Mouse (Mus musculus) heart, postnatal 0 days (tissue): ENCODE measurements around the gene Chic2. TPM values are rescaled to one million over a fixed set of nuclear protein-coding genes. Genes with fewer than 3 reads are reported as not detected.

Experiments used
- ATAC-seq: fragments of 200-750 bp; cut with Nextera tagmentation; 2 replicates; pipeline ENCODE4 v1.8.0; 2017; ENCODE audit warnings: low read depth, moderate number of reproducible peaks, moderate library complexity; ENCODE audit not compliant: insufficient read depth
- DNase-seq: peaks from one replicate; pipeline ENCODE4 v3.0.0-alpha.2; 2016; ENCODE audit warnings: low spot score
- H3K27ac ChIP-seq: fragments of 300-500 bp; sonication (generic); 2 replicates; pipeline ENCODE4 v1.5.1; 2014; ENCODE audit warnings: low read depth, mild to moderate bottlenecking
- H3K27me3 ChIP-seq: fragments of 300-500 bp; sonication (generic); 2 replicates; pipeline ENCODE4 v1.6.1; 2014; ENCODE audit warnings: low read length, mixed read lengths; ENCODE audit not compliant: control insufficient read depth, insufficient read depth
- H3K36me3 ChIP-seq: fragments of 300-500 bp; sonication (generic); replicated peaks from 2 replicates; pipeline ENCODE4 v1.6.1; 2014; ENCODE audit warnings: low read length, mixed read lengths; ENCODE audit not compliant: control insufficient read depth, insufficient read depth
- H3K4me1 ChIP-seq: fragments of 300-500 bp; sonication (generic); 2 replicates; pipeline ENCODE4 v1.6.1; 2014; ENCODE audit warnings: antibody characterized with exemption; ENCODE audit not compliant: control insufficient read depth, insufficient read depth
- H3K4me2 ChIP-seq: fragments of 300-500 bp; sonication (generic); 2 replicates; pipeline ENCODE4 v1.6.1; 2014; ENCODE audit warnings: low read depth, mild to moderate bottlenecking, low read length, moderate library complexity
- H3K4me3 ChIP-seq: fragments of 300-500 bp; sonication (generic); 2 replicates; pipeline ENCODE4 v1.5.1; 2014; ENCODE audit warnings: low read depth, low read length
- H3K9ac ChIP-seq: fragments of 300-500 bp; sonication (generic); replicated peaks from 2 replicates; pipeline ENCODE4 v1.6.1; 2014; ENCODE audit warnings: low read depth, low read length, mixed read lengths
- H3K9me3 ChIP-seq: fragments of 300-500 bp; sonication (generic); replicated peaks from 2 replicates; pipeline ENCODE4 v1.6.1; 2016; ENCODE audit warnings: low read length; ENCODE audit not compliant: control insufficient read depth
- CTCF ChIP-seq: IDR thresholded peaks from 2 replicates; pipeline ENCODE4 v1.5.1; 2016; ENCODE audit warnings: antibody characterized with exemption, control low read depth, low read depth
- EP300 ChIP-seq: IDR thresholded peaks from 2 replicates; pipeline ENCODE4 v1.6.1; 2016; ENCODE audit warnings: antibody characterized with exemption, low read depth
- WGBS: fragments of 180-500 bp; shearing (Covaris S2); extraction: QIAGEN DNeasy Blood & Tissue Kit; methylation state at CpG from one replicate; pipeline ENCODE4 v1.1.7; 2014; 5-methylcytosine and 5-hydroxymethylcytosine counted together
- polyA plus RNA-seq: library from polyadenylated mRNA; unstranded; fragments of >200 nt; fragmentation: Nextera tagmentation; extraction: Ambion mirVana; gene quantifications from 2 replicates; pipeline ENCODE4 v1.2.1, GENCODE M21; 2015
- total RNA-seq: library from RNA; depleted of rRNA; stranded (reverse); fragments of >200 nt; gene quantifications from 2 replicates; pipeline ENCODE4 v1.2.3, GENCODE M21; 2014; ENCODE audit warnings: low replicate concordance

Gene Chic2
- total and polyA plus RNA-seq, 2 experiments from 2014 or later: 27.4 to 28.5 TPM

DNA sequence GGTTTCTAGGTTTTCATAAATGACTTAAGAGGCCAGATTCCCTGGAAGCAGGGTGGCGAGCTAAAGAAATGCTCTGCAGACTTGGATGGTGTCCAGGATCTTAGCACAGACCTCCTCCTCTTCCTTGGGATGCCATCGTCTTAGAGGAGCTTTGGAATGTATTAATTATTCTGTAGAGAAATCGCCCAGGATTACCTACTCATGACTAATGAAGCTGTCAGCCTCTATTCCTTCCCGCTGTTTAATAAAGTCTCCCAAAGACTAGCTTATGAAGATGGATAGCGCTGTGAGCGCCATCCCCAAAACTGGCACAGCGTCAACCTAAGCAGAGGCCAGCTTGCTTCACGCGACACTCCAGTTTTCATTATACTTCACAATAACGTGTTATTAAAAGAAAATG lies 77.7 kb downstream of the Chic2 start:
- H3K9me3 ChIP-seq: no peaks in the 10 kb centered on the region
- no peaks in the 10 kb centered on the region for H3K27me3 ChIP-seq
- H3K4me1 ChIP-seq: no peaks in the 10 kb centered on the region
- DNase-seq (no peak), ATAC-seq (no peak)
- no peaks in the 10 kb centered on the region for H3K36me3 ChIP-seq
- TF ChIP-seq EP300 (no peak), CTCF (no peak)
- no peak overlapping the region for H3K9ac ChIP-seq
- no peak overlapping the region for H3K4me3 ChIP-seq
- no peak overlapping the region for H3K27ac ChIP-seq
- WGBS: 68% methylated on average over 10 of the region's 10 CpGs
- no peak overlapping the region for H3K4me2 ChIP-seq

DNA sequence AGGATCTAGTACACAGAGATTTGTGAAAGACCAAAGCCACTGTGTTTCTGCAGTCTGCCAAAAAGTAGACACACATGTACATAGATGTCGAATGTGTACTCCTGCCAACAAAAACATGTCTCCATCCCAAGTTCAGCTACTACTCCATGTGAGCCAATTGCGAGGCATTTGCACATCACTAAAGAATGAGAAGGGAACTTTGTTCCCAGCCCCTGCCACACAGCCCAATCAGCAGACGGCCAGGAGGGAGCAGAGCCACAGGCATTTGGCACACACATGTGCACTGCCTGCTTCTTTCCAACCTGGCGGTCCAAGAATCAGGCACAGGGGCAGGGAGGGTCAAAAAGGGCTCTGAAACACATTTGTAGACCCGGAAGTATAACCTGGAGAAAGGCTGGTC lies 81.8 kb downstream of the Chic2 start:
- Histone ChIP-seq H3K27me3 (0 out of 2 replicates have a peak, but pooled peaks cover 4% of the 10 kb centered on the region), H3K9ac (no peak overlapping the region), H3K4me3 (no peak overlapping the region), H3K9me3 (no peaks in the 10 kb centered on the region), H3K36me3 (no peaks in the 10 kb centered on the region), H3K4me1 (0 out of 2 replicates have a peak, but pooled peaks cover 7% of the 10 kb centered on the region), H3K4me2 (no peak overlapping the region), H3K27ac (no peak overlapping the region)
- TF ChIP-seq CTCF (no peak), EP300 (no peak)
- peak; percentile 20 for DNase-seq
- 50% methylated on average over 5 of the region's 5 CpGs for WGBS
- ATAC-seq: peak; percentile 41; the same call in 1 of the 2 replicates

- no peaks in the 10 kb centered on the region for H3K36me3 ChIP-seq
- no peak overlapping the region for H3K9ac ChIP-seq
- H3K27me3 ChIP-seq: 0 out of 2 replicates have a peak, but pooled peaks cover 4% of the 10 kb centered on the region
- 0 out of 2 replicates have a peak, but pooled peaks cover 7% of the 10 kb centered on the region for H3K4me1 ChIP-seq
- TF ChIP-seq CTCF (peak; percentile 82), EP300 (no peak)
- 0 out of 2 replicates have a peak overlapping the region, but pooled peaks have one; percentile 6 for H3K4me2 ChIP-seq
- H3K27ac ChIP-seq: no peak overlapping the region
- DNase-seq: peak; percentile 71
- H3K4me3 ChIP-seq: no peak overlapping the region
- 32% methylated on average over 14 of the region's 14 CpGs for whole genome bisulfite sequencing
- peak; percentile 52; the same call in 1 of the 2 replicates for ATAC-seq
- no peaks in the 10 kb centered on the region for H3K9me3 ChIP-seq
Measured at GRCm38 (mm10) chr5:74960840-74961543, 83.6 kb downstream of the Chic2 start.

- no peak for TF ChIP-seq EP300
- TF ChIP-seq CTCF: no peak
- no peak overlapping the region for H3K9ac ChIP-seq
- H3K27me3 ChIP-seq: 0 out of 2 replicates have a peak, but pooled peaks cover 4% of the 10 kb centered on the region
- H3K4me2 ChIP-seq: 0 out of 2 replicates have a peak overlapping the region, but pooled peaks have one; percentile 6
- DNase-seq (no peak), ATAC-seq (no peak)
- H3K4me3 ChIP-seq: no peak overlapping the region
- no peaks in the 10 kb centered on the region for H3K36me3 ChIP-seq
- no peak overlapping the region for H3K27ac ChIP-seq
- H3K9me3 ChIP-seq: no peaks in the 10 kb centered on the region
- 38% methylated on average over 9 of the region's 9 CpGs for WGBS
- 0 out of 2 replicates have a peak, but pooled peaks cover 7% of the 10 kb centered on the region for H3K4me1 ChIP-seq
Measured at GRCm38 (mm10) chr5:74960306-74960705, 84.3 kb downstream of the Chic2 start.

DNA sequence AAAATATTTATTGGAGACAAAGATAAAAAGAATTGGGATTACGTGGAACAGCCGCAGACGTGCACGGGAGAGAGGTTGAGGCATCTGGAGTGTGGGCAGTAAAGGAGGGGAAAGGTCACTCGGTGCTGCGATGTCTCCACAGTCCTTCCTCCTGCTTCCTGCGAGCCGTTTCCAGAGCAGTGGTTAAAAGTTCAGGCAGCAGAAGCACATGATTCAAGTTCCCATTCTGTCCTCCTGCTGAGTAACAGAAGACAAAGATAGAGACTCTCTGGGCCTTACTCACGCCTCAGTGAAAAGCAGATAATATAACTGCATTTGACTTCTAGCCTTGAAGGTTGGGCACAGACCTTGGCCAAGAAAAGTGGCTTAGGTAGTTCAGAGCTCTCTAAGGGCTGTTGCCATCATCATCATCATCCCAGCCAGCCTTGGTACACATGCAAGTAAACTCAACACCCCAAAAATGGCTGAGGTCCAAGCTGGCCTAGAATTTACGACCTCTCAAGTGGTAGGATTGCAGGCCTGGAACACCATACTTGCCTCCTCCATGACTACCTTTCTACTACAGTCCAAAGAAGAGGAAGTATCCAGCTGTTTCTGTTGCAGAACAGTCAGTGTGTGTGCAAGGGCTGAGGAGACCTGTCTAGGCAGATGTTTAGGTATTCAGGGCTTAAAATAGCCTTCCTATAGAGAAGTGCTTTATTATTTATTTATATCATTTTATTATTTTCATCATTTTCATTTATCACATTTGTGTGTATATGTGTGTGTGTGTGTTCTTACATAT lies 87.1 kb downstream of the Chic2 start:
- DNase-seq: no peak

More for the DNA sequence above, 87.1 kb downstream of the Chic2 start:
- Histone ChIP-seq H3K4me2 (no peak overlapping the region), H3K9ac (no peak overlapping the region), H3K4me1 (0 out of 2 replicates have a peak, but pooled peaks cover 7% of the 10 kb centered on the region), H3K27me3 (0 out of 2 replicates have a peak, but pooled peaks cover 4% of the 10 kb centered on the region), H3K36me3 (no peaks in the 10 kb centered on the region), H3K4me3 (no peak overlapping the region), H3K27ac (no peak overlapping the region), H3K9me3 (no peaks in the 10 kb centered on the region)
- WGBS: 53% methylated on average over 10 of the region's 10 CpGs
- no peak for TF ChIP-seq CTCF
- TF ChIP-seq EP300: no peak
- ATAC-seq: no peak
